Mouse (Mus musculus): Measurements from ENCODE around the gene Igfbp3.

GRCm38 (mm10) chr11:7228107-7228506, 14.4 kb upstream of the Igfbp3 start:
- TF ChIP-seq CTCF (IDR thresholded peaks at IDR 0.05; ENCODE audit: control insufficient read depth, insufficient read depth, insufficient read length) (no peak), MAX (IDR thresholded peaks at IDR 0.05) (no peak), FOSL1 (IDR thresholded peaks at IDR 0.05; ENCODE audit: insufficient read depth, low read length, poor library complexity, severe bottlenecking) (no peak), USF1 (IDR thresholded peaks at IDR 0.05; ENCODE audit: low read depth) (no peak)
